Mouse (Mus musculus): ENCODE measurements at regions not wholly inside any gene's neighbourhood (a gene's known extent, or its start where the extent isn't known, plus 50 kb on each side); places are given as distances from the start of the nearest gene placed in this dataset.
"Not testable (repeated sequence)": the region's sequence is repeated elsewhere in the genome, so short reads cannot be mapped to it uniquely, and the experiment has no call there.

- in situ Hi-C loops (cut with MboI, MseI), result no loop called here
Observed at GRCm38 (mm10) chr3:134330943-134331342, 94.7 kb downstream of the Cxxc4 start.

- in situ Hi-C loops (cut with MboI, MseI), result no loop called here
Observed at GRCm38 (mm10) chr3:134331499-134332153, 95.3 kb downstream of the Cxxc4 start.

- in situ Hi-C loops (cut with MboI, MseI), result not testable (repeated sequence)
Observed at GRCm38 (mm10) chr3:134339093-134339695, 102.9 kb downstream of the Cxxc4 start.

- in situ Hi-C loops (cut with MboI, MseI), result loop anchor here in 1 of 2 experiments (10.0 kb wide), 1 partner anchor 1881 kb away; no protein-coding TSS in a partner anchor
Observed at GRCm38 (mm10) chr3:134365948-134366347, 129.7 kb downstream of the Cxxc4 start.

GRCm38 (mm10) chr3:134366761-134367160, 130.5 kb downstream of the Cxxc4 start:
- in situ Hi-C loops (cut with MboI, MseI), result loop anchor here in 1 of 2 experiments (10.0 kb wide), 1 partner anchor 1882 kb away; no protein-coding TSS in a partner anchor

DNA sequence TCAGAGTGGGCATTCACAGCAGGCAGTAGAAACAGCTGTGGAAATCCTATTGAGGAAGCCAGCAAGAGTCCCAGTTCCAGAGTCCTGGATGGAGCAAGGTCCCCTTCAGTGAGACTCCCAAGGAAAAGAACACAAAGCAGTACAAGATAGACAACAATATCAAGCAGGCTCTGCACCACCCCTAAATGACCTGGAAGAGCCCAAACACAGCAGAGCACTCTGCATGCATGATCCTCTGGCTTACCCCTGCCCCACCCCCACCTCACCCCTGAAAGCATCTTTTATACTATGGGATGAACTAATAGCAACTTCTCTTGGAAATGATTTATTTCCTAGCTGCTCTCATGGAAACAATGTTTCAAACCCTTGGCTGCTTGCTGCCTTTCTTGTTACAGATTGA, 132.3 kb downstream of the Cxxc4 start:
- in situ Hi-C loops (cut with MboI, MseI), result loop anchor here in 1 of 2 experiments (10.0 kb wide), 1 partner anchor 1884 kb away; no protein-coding TSS in a partner anchor

GRCm38 (mm10) chr3:134369126-134369525, 132.8 kb downstream of the Cxxc4 start:
- in situ Hi-C loops (cut with MboI, MseI), result loop anchor here in 1 of 2 experiments (10.0 kb wide), 1 partner anchor 1884 kb away; no protein-coding TSS in a partner anchor

DNA sequence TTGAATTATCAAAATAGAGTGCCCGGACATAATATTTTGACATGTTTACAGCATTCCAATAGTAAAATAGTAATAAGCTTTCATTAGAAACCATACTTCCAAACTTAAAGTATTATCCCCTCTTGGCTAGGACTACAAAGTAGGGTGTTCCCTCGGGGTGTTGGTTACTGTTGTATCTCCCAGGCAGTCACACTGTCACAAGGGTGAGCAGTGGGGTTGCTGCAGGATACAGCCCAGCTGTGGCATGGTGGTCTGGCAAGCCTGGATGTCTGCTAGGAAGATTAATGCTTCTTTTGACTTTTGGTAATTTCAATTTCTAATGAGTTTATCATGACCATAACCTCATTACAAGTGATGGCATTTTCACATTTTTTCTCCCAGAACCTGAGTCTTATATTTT, 143.3 kb downstream of the Cxxc4 start:
- in situ Hi-C loops (cut with MboI, MseI), result no loop called here

GRCm38 (mm10) chr3:134390472-134391336, 154.4 kb downstream of the Cxxc4 start:
- in situ Hi-C loops (cut with MboI, MseI), result no loop called here

DNA sequence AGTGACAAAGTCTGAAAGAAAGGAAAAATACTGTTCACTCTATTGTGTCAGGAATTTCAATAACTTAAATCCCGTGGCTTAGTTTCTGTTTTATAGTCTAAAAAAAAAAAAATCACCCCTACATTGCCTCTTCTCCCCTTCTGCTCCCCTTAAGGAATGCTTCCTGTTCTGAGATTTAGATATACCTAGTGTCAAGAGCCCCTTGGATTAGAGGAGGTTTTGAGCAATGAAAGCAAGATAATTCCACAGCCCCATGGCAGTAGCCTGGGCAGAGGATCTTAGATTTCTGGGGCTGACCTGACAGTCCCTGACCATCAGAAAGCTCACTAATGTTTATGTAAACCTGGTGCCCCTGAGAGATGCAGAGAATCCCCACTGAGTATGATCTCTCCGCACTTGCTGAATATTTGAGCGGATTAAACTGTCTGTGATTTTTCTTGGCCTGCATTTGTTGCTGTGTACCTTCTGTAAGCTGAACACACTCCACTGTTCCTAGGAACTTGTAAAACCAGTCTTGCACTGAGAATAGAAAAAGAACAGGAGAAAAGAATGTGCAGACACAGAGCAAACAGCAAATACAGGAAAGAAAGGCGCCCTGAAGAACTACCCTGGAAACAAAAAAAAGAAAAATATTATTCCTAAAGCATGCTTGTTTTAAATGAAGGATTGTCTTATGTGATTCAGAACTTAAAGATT, 164.3 kb downstream of the Cxxc4 start:
- in situ Hi-C loops (cut with MboI, MseI), result no loop called here

GRCm38 (mm10) chr3:134415606-134416328, 179.5 kb downstream of the Cxxc4 start:
- in situ Hi-C loops (cut with MboI, MseI), result no loop called here

- in situ Hi-C loops (cut with MboI, MseI), result loop anchor here in 1 of 2 experiments (5.0 kb wide), 1 partner anchor 50 kb away; no protein-coding TSS in a partner anchor
Observed at GRCm38 (mm10) chr3:134427633-134428032, 191.3 kb downstream of the Cxxc4 start.

GRCm38 (mm10) chr3:134466611-134467010, 230.3 kb downstream of the Cxxc4 start:
- in situ Hi-C loops (cut with MboI, MseI), result loop anchor here in 1 of 2 experiments (25.0 kb wide), 1 partner anchor 1554 kb away; no protein-coding TSS in a partner anchor

DNA sequence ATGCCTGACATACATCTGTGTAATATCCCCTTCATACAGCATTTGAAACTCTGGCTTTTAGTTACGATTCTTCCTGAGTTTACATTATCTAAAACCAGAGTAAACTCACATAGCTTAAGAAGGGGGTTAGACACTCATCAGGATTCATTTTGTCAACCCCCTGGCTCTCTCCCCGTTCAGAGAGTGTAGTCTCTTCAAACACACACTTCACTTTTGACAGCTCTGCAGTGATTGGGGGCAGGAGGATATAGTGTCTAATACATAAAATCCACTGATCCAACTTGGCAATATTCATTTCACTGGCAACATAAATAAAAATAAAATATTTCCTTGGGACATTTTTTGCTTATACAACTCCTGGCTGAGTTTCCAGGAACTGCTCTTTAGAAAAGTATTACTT, 251.0 kb downstream of the Cxxc4 start:
- in situ Hi-C loops (cut with MboI, MseI), result no loop called here

- in situ Hi-C loops (cut with MboI, MseI), result no loop called here
Observed at GRCm38 (mm10) chr3:134489966-134490543, 253.8 kb downstream of the Cxxc4 start.

GRCm38 (mm10) chr3:134509702-134510101, 273.4 kb downstream of the Cxxc4 start:
- in situ Hi-C loops (cut with MboI, MseI), result no loop called here

- in situ Hi-C loops (cut with MboI, MseI), result no loop called here
Observed at GRCm38 (mm10) chr3:134525795-134526194, 289.5 kb downstream of the Cxxc4 start.

DNA sequence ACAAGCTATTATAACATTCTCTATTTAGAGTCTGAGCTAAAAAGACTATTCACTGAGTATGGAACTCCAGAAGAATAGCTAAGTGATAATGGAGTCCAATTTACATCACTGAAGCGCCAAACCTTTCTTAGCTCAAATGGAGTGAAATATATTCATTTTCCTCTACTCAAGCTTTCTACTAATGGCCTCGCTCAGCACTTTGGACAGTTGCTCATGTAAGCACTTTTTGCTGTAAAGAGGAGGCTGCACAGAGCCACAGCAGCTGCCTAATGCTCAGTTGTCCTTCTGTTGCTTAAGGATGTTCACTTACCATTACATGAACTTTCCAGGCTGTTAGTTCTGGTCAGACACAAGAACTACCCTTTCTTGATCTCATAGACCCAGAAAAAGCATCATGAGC, 268.7 kb upstream of the Tacr3 start:
- in situ Hi-C loops (cut with MboI, MseI), result no loop called here

DNA sequence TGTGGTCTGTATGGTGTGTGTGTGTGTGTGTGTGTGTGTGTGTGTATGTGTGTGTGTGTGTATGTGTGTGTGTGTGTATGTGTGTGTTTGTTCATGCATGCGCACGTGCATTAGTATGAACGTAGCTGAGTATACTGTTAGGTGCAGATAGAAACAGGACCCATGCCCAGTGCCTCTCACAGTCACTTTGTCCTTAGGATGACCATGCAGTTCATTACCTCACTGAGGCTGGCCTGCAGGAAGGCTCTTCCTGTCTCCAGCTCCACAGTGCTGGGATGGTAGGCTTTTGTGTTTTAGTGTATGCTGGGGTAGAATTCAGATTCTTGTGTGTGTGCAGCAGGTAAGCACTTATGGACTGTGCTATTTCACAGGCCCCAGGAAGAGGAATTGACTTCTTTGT, 250.0 kb upstream of the Tacr3 start:
- in situ Hi-C loops (cut with MboI, MseI), result no loop called here

DNA sequence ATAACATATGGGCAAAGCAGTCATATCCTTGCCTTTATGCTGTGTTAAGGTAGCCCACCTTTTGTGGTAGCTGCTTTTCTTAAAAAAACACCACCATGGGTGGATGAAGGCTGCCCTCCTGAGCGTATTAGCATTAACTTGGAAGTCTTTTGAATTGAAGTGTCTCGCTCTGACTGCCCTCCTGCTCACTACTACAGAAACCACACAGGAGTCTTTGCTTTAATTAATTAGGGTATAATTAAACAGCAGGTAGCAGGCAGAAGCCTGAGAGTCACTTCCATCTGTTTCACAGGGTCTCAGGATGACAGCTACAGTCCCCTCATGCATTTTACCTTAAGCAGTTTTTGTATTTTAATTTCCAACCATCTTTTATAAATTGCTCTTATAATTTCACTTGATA, 240.2 kb upstream of the Tacr3 start:
- in situ Hi-C loops (cut with MboI, MseI), result no loop called here
